Mouse (Mus musculus): ENCODE measurements around the gene Oas1d.
"Not testable (repeated sequence)": the region's sequence is repeated elsewhere in the genome, so short reads cannot be mapped to it uniquely, and the experiment has no call there.

Gene Oas1d

GRCm38 (mm10) chr5:120914204-120914603 lies at the start of gene Oas1d:
Gene Oas1d (plus strand): TSS chr5:120914536.
- not testable (repeated sequence) for DNase-seq

DNA sequence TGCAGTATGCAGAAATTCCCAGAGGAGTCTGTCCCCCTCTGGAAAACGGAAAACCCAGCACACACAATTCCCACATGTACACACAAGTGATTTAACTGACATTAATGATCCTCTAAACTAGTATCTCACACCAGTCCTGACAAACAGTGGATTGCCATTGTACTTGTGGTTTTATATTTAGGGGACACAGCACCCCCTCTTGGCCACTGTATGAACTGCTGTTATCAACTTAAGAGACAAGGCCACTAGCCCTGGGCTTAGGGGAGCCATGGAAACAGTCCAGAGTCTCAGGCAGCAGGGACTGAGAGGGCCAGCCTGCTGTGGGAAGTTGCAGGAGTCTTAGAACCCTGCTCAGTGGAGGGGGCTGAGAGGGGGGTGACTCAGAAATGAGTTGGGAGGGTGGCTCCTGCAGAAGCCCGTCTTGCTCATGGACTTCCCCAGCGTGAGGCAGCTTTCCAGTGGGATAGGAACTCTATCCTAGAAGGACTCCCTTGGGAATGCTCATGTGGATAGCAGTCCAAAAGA lies 48.9 kb upstream of the Oas1d start:
- peak; percentile 18 for DNase-seq

DNA sequence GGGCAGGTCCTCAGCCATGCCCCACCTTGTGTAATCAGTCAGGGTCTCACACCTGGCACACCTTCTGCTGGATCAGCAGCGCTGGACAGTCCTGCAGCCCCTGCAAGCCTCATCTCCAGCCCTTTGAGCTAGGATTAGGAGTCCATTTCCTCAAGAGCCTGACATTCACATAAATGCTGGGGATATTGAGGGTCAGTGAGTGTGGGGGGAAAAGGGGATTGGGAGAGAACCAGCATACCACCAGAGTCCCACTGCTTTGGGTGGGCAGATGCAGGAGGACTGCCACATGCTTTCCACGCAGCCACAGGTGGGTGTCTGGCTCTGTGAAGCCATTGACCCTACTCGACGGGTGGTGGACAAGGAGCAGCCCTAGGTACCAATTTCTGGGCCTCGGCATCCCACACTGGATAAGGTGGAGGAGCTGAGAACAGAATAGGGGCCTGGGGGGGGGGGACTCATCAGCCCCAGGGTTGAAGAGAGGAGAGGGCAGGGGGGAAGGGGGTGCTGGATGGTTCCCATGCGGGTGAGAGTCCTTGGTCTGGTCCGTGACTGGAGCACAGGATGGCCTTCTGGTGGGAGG lies 44.8 kb upstream of the Oas1d start:
- no peak for DNase-seq

- no peak for DNase-seq
Measured at GRCm38 (mm10) chr5:120870081-120870480, 44.3 kb upstream of the Oas1d start.

DNA sequence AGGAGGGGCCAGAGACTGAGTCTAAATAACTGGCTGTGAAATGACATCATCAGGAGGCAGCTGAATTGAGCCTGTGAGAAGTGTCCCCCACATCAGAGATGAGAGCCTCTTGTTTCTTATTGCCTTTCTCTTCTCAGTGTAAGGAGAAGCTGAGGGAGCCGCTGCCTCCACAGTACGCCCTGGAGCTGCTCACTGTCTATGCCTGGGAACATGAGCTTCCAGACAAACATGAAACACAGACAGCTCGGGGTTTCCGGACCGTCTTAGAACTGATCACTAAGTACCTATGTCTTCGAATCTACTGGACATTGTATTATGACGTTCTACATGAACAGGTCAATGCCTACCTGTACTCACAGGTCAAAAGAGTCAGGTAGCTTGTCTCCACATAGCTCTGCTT lies 43.6 kb upstream of the Oas1d start:
- no peak for DNase-seq

DNA sequence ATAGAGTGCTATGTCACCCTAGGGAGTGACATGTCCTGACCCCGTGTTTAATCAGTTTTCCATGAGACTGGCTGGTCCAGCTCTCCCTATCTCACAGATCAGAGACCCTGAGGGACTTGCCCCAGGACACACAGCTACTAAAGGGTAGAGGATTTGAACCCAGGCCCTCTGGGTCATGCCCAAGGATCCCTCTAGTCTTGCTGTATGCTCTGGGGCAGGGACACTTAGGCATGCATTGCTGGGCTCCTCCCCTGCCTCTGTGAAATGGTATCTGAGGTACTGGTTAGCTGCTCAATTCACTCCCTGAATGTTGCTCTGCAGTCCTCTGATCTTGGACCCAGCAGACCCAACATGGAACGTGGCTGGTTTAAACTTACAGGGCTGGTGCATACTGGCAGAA lies 42.9 kb upstream of the Oas1d start:
- DNase-seq: no peak

- not testable (repeated sequence) for DNase-seq
Measured at GRCm38 (mm10) chr5:120876839-120877238, 37.5 kb upstream of the Oas1d start.

GRCm38 (mm10) chr5:120877407-120877806 lies 36.9 kb upstream of the Oas1d start:
- DNase-seq: not testable (repeated sequence)

DNA sequence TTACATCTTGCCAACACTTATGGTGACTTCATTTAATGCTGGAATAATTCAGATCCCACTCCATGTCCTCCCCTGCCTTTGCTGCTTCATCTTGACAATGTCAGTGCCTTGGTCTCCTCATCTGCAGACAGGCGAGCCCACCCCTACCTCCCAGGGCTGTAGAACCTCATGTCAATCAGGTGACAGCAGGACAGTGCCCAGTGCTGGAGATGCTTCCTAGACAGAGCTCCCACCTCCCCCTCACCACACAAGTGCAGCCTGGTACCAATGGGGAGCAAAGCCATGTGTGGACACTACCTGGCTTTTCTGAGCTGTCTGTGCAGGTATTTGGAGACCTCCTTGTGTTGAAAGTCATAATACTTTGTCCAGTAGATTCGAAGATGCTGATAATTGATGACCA lies 35.5 kb upstream of the Oas1d start:
- not testable (repeated sequence) for DNase-seq

- not testable (repeated sequence) for DNase-seq
Measured at GRCm38 (mm10) chr5:120881681-120882080, 32.7 kb upstream of the Oas1d start.

GRCm38 (mm10) chr5:120887413-120887812 lies 26.9 kb upstream of the Oas1d start, which contains the start of gene Oas1g:
Gene Oas1g (minus strand): TSS chr5:120887613.
- DNase-seq: not testable (repeated sequence)

- no peak for DNase-seq
Measured at GRCm38 (mm10) chr5:120887831-120888230, 26.5 kb upstream of the Oas1d start.

GRCm38 (mm10) chr5:120888294-120888815 lies 26.0 kb upstream of the Oas1d start:
- DNase-seq: not testable (repeated sequence)

GRCm38 (mm10) chr5:120890026-120890425 lies 24.3 kb upstream of the Oas1d start:
- no peak for DNase-seq

DNA sequence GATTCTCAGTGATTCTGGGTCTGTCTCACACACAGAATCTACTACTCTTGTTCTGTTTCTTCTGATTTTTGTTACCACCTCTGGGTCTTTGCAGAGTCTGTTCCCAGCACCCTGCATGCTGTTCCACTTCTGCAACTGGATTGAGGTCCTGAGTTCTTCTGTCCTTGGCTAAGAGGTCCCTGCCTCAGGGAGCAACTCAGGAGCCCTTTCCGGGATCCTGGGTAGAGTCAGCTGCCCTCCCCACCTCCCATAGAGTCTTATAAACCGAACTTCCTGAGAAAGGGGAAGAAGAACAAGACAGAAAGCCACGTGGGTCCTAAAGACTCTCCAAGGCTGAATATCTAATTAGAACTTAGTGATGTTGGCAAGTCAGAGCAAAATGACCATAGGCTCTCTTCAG lies 23.3 kb upstream of the Oas1d start:
- DNase-seq: no peak

DNA sequence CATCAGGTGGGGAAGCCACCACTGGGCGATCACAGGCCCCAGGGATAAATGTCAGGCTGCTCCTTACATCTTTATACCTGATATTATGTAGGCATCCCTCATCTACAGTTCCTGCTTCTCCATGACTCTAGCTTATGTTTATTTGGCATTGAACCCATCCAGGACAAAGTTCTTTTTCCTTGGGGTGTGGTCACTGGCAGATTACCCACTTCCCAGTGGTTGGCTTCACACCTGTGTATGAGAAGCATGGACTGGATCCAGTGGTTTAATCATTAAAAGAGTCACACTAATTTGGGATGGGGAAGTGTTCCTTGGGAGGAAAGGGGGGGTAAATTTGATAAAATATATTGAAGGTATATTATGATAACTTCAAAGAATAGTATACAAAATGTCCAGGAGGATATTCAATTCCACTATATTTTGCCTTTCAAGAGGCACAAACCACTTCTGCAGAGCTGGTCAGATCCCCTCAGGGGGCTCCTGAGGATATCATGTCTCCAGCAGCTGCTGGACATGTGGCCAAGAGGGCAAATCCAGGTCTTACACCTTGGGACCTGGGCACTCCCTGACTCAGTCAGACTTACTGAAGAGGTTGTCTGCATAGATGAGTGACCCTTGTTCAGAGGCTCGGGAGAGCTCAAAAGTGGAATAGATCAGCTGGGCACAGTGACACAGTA lies 22.6 kb upstream of the Oas1d start:
- DNase-seq: not testable (repeated sequence)

- no peak for DNase-seq
Measured at GRCm38 (mm10) chr5:120892243-120892660, 22.1 kb upstream of the Oas1d start.

GRCm38 (mm10) chr5:120893866-120894265 lies 20.5 kb upstream of the Oas1d start:
- not testable (repeated sequence) for DNase-seq

- not testable (repeated sequence) for DNase-seq
Measured at GRCm38 (mm10) chr5:120894692-120895091, 19.6 kb upstream of the Oas1d start.

GRCm38 (mm10) chr5:120895231-120895900 lies 19.0 kb upstream of the Oas1d start:
- no peak for DNase-seq

GRCm38 (mm10) chr5:120898307-120898706 lies 16.0 kb upstream of the Oas1d start:
- no peak for DNase-seq

- DNase-seq: no peak
Measured at GRCm38 (mm10) chr5:120898726-120899125, 15.6 kb upstream of the Oas1d start.

- DNase-seq: no peak
Measured at GRCm38 (mm10) chr5:120900666-120901065, 13.7 kb upstream of the Oas1d start.

Data from thymus, postnatal 25 days (tissue).